Mouse (Mus musculus) embryonic facial prominence, embryonic 11.5 days (tissue): ENCODE measurements at regions not wholly inside any gene's neighbourhood (a gene's known extent, or its start where the extent isn't known, plus 50 kb on each side); places are given as distances from the start of the nearest gene placed in this dataset.

Experiments
- ATAC-seq: fragments of 200-750 bp; cut with Nextera tagmentation; replicated peaks from 2 replicates; pipeline ENCODE4 v1.8.0; 2017; ENCODE audit warnings: low read depth; ENCODE audit not compliant: insufficient number of reproducible peaks, low FRiP score, low TSS enrichment
- DNase-seq: peaks from one replicate; pipeline ENCODE4 v3.0.0-alpha.2; 2015; ENCODE audit warnings: low spot score
- H3K27ac ChIP-seq: fragments of 300-500 bp; sonication (generic); replicated peaks from 2 replicates; pipeline ENCODE4 v1.5.1; 2014; ENCODE audit warnings: mild to moderate bottlenecking, low read depth, low read length, control low read depth
- H3K27me3 ChIP-seq: fragments of 300-500 bp; sonication (generic); 2 replicates; pipeline ENCODE4 v1.6.1; 2014; ENCODE audit warnings: mild to moderate bottlenecking, low read length, moderate library complexity, mixed read lengths; ENCODE audit not compliant: control insufficient read depth, insufficient read depth
- H3K36me3 ChIP-seq: fragments of 300-500 bp; sonication (generic); replicated peaks from 2 replicates; pipeline ENCODE4 v1.6.1; 2014; ENCODE audit warnings: low read depth, mild to moderate bottlenecking, low read length, moderate library complexity, mixed read lengths; ENCODE audit not compliant: control insufficient read depth, insufficient read depth
- H3K4me1 ChIP-seq: fragments of 300-500 bp; sonication (generic); 2 replicates; pipeline ENCODE4 v1.6.1; 2014; ENCODE audit warnings: low read length, mixed read lengths; ENCODE audit not compliant: control insufficient read depth, insufficient read depth
- H3K4me2 ChIP-seq: fragments of 300-500 bp; sonication (generic); 2 replicates; pipeline ENCODE4 v1.6.1; 2014; ENCODE audit warnings: low read depth, mild to moderate bottlenecking, control low read depth, low read length, moderate library complexity
- H3K4me3 ChIP-seq: fragments of 300-500 bp; sonication (generic); 2 replicates; pipeline ENCODE4 v1.5.1; 2014; ENCODE audit warnings: low read depth, low read length, control low read depth
- H3K9ac ChIP-seq: fragments of 300-500 bp; sonication (generic); replicated peaks from 2 replicates; pipeline ENCODE4 v1.6.1; 2014; ENCODE audit warnings: mild to moderate bottlenecking, control low read depth, low read length
- H3K9me3 ChIP-seq: fragments of 300-500 bp; sonication (generic); replicated peaks from 2 replicates; pipeline ENCODE4 v1.6.1; 2016; ENCODE audit warnings: mild to moderate bottlenecking, low read length, inconsistent platforms, mixed read lengths; ENCODE audit not compliant: control insufficient read depth
- WGBS: fragments of 180-500 bp; shearing (Covaris S2); extraction: QIAGEN DNeasy Blood & Tissue Kit; methylation state at CpG from one replicate; pipeline ENCODE4 v1.1.7; 2014; 5-methylcytosine and 5-hydroxymethylcytosine counted together

GRCm38 (mm10) chr14:105480048-105480447 lies 221.7 kb downstream of the Ndfip2 start:
- 0 out of 2 replicates have a peak overlapping the region, but pooled peaks have one; percentile 30 for H3K27ac ChIP-seq
- no peak overlapping the region for H3K9ac ChIP-seq
- peak overlapping the region; percentile 8; the same call in 1 of the 2 replicates for H3K4me2 ChIP-seq
- no peaks in the 10 kb centered on the region for H3K9me3 ChIP-seq
- H3K4me1 ChIP-seq = no peaks in the 10 kb centered on the region
- peak; percentile 71 for DNase-seq
- WGBS = 16% methylated on average over 9 of the region's 9 CpGs
- 0 out of 2 replicates have a peak, but pooled peaks have one; percentile 36 for ATAC-seq
- H3K36me3 ChIP-seq = no peaks in the 10 kb centered on the region
- H3K4me3 ChIP-seq = no peak overlapping the region
- no peaks in the 10 kb centered on the region for H3K27me3 ChIP-seq

- ATAC-seq = no peak
- no peaks in the 10 kb centered on the region for H3K4me1 ChIP-seq
- peak; percentile 51 for DNase-seq
- H3K4me3 ChIP-seq = no peak overlapping the region
- H3K9ac ChIP-seq = no peak overlapping the region
- H3K36me3 ChIP-seq = no peaks in the 10 kb centered on the region
- H3K27me3 ChIP-seq = no peaks in the 10 kb centered on the region
- no peaks in the 10 kb centered on the region for H3K9me3 ChIP-seq
- no peak overlapping the region for H3K4me2 ChIP-seq
- no peak overlapping the region for H3K27ac ChIP-seq
Measured at GRCm38 (mm10) chr14:105474991-105475553, 216.7 kb downstream of the Ndfip2 start.

DNA sequence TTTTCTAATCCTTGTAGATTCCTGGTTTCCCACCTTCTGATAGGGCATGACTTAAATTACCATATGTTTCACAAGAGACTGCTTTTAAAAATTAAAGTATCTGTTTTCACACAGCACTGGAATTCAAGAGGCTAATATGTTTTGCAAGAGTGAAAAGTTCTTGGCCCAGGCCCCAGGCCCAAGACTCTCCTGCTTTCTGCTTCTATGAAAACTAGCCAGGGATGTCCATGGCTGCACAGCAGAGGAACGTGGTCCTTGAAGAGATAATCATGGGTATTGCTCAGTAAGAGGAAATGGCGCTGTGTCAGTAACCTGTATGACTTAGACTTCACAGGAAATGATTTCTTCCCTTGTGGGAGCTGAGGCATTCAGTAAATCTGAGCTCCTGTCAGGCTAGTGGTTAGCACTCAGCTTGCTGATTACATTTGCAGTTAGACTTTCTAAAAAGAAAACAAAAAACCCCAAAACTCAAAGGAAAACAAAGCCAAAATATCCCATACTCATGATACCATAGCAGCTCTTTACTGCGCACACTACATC lies 190.6 kb downstream of the Ndfip2 start:
- Histone ChIP-seq H3K4me1 (no peaks in the 10 kb centered on the region), H3K27ac (no peak overlapping the region), H3K36me3 (no peaks in the 10 kb centered on the region), H3K9ac (no peak overlapping the region), H3K27me3 (no peaks in the 10 kb centered on the region), H3K4me2 (no peak overlapping the region), H3K4me3 (no peak overlapping the region), H3K9me3 (no peaks in the 10 kb centered on the region)
- DNase-seq (no peak), ATAC-seq (no peak)
- 73% methylated on average over 3 of the region's 3 CpGs for WGBS

DNA sequence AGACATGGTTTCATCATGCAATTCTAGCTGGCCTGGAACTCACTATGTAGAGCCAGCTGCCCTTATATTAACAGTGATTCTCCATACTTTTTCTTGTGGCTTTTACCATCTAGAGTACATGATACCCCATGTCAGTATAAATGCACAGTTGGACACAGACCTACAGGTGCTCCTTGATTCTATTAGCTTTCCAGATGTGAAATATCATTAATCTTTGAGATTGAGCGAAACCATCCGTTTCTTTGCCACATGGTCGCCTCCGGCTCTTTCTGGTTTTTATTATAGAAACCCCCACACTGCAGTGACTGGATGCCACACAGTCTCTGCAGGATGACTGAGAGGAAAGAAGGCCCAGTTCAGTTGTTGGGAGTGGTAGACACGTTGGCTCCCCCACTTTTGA lies 188.7 kb downstream of the Ndfip2 start:
- no peak overlapping the region for H3K4me3 ChIP-seq
- H3K9me3 ChIP-seq = no peaks in the 10 kb centered on the region
- no peak overlapping the region for H3K9ac ChIP-seq
- H3K36me3 ChIP-seq = no peaks in the 10 kb centered on the region
- DNase-seq (peak; percentile 73), ATAC-seq (no peak)
- H3K27me3 ChIP-seq = no peaks in the 10 kb centered on the region
- H3K27ac ChIP-seq = no peak overlapping the region
- H3K4me1 ChIP-seq = no peaks in the 10 kb centered on the region
- H3K4me2 ChIP-seq = no peak overlapping the region
- 68% methylated on average over 5 of the region's 5 CpGs for WGBS

DNA sequence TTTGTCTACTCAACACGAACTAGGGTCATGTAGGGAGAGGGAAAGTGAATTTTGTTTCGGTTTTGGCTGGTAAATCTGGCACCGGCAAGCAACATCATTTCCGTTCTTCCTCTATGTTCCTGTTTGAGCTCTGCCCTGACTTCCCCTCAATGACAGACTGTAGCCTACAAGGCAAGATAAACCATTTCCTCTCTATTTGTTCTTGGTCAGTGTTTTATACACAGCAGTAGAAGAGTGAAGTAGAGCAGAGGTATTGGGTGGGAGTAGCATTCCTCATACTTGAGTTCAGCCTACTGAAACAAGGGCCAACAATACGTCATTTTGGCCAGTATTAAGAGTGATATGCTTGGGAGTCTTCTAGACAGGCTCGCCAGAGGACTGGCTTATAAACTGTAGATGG lies 177.0 kb downstream of the Ndfip2 start:
- no peak for DNase-seq
- Histone ChIP-seq H3K9me3 (no peaks in the 10 kb centered on the region), H3K36me3 (no peaks in the 10 kb centered on the region), H3K27me3 (no peaks in the 10 kb centered on the region), H3K4me2 (no peak overlapping the region), H3K27ac (no peak overlapping the region), H3K4me1 (no peaks in the 10 kb centered on the region), H3K4me3 (no peak overlapping the region), H3K9ac (no peak overlapping the region)
- WGBS = 85% methylated on average over 6 of the region's 6 CpGs
- no peak for ATAC-seq

- Histone ChIP-seq H3K4me2 (no peak overlapping the region), H3K9ac (no peak overlapping the region), H3K27me3 (no peaks in the 10 kb centered on the region), H3K36me3 (no peaks in the 10 kb centered on the region), H3K27ac (no peak overlapping the region), H3K4me3 (no peak overlapping the region), H3K4me1 (no peaks in the 10 kb centered on the region), H3K9me3 (no peaks in the 10 kb centered on the region)
- ATAC-seq (no peak), DNase-seq (no peak)
- WGBS = 88% methylated on average over 2 of the region's 2 CpGs
Measured at GRCm38 (mm10) chr14:105433456-105433855, 175.1 kb downstream of the Ndfip2 start.

- H3K4me1 ChIP-seq = no peaks in the 10 kb centered on the region
- no peak; the same call in 1 of the 2 replicates for ATAC-seq
- H3K9me3 ChIP-seq = no peaks in the 10 kb centered on the region
- 0% methylated on average over 4 of the region's 4 CpGs for WGBS
- H3K27me3 ChIP-seq = no peaks in the 10 kb centered on the region
- H3K4me2 ChIP-seq = no peak overlapping the region
- H3K36me3 ChIP-seq = no peaks in the 10 kb centered on the region
- H3K4me3 ChIP-seq = no peak overlapping the region
- H3K27ac ChIP-seq = no peak overlapping the region
- no peak overlapping the region for H3K9ac ChIP-seq
- DNase-seq = peak; percentile 40
Measured at GRCm38 (mm10) chr14:105432670-105433069, 174.3 kb downstream of the Ndfip2 start.

- DNase-seq (no peak), ATAC-seq (no peak)
- no peaks in the 10 kb centered on the region for H3K36me3 ChIP-seq
- no peaks in the 10 kb centered on the region for H3K9me3 ChIP-seq
- H3K27me3 ChIP-seq = no peaks in the 10 kb centered on the region
- H3K4me1 ChIP-seq = no peaks in the 10 kb centered on the region
- no peak overlapping the region for H3K27ac ChIP-seq
- H3K4me2 ChIP-seq = no peak overlapping the region
- WGBS = 93% methylated on average over 4 of the region's 4 CpGs
- H3K9ac ChIP-seq = no peak overlapping the region
- H3K4me3 ChIP-seq = no peak overlapping the region
Measured at GRCm38 (mm10) chr14:105431584-105431983, 173.2 kb downstream of the Ndfip2 start.
